Mouse (Mus musculus): Measurements from ENCODE around the gene Grid1.

- no peak for TF ChIP-seq CTCF (IDR thresholded peaks at IDR 0.05)
- no peak for TF ChIP-seq POLR2A (IDR thresholded peaks at IDR 0.05; ENCODE audit: insufficient read depth, low read depth, low read length)
These were observed 26.4 kb upstream of the Grid1 start for GRCm38 (mm10) chr14:34793406-34794037.
